Mouse (Mus musculus): ENCODE measurements around the gene Hnrnpll. TPM values are rescaled to one million over a fixed set of nuclear protein-coding genes. Genes with fewer than 3 reads are reported as not detected.

The Hnrnpll gene
- total RNA-seq, 1 experiment from 2014 or later: 66.2 TPM

DNA sequence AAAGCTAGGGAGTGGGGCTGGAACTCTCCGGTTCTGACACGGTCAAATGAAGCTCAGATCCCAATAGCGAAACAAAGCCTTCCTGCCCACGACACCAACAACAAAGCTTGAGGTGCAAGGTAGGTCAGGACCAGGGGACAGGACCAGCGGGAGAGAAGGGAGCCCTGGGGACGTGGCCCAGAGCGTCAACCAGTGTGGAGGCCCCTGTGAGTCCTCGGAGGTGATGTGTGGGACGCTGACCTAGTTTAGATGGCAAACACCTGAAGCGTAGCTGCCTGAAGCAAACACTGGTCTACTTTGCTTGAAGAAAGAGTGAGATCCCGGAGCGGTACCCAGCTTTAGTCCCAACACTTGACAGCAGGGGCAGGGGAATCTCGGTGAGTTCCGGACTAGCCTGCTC lies 62.5 kb downstream of the Hnrnpll start:
- DNase-seq: no peak

- peak; percentile 21 for DNase-seq
Observed at GRCm38 (mm10) chr17:79998986-79999385, 63.1 kb downstream of the Hnrnpll start.

GRCm38 (mm10) chr17:79995091-79995691 lies 66.9 kb downstream of the Hnrnpll start:
- DNase-seq: peak; percentile 48

DNA sequence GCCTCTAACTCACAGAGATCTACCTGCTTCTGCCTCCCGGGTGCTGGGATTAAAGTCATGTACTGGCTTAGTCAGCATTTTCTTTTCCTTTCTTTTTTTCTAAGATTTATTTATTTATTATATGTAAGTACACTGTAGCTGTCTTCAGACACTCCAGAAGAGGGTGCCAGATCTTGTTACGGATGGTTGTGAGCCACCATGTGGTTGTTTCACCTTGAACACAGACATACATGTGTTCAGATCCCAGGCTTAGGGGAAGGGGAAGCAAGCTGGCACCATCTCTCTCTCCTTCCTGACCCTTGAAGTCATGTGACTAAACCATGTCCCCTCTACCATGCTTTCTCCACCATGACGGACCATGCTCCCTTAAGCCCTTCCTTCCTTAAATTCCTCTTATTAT lies 70.0 kb downstream of the Hnrnpll start:
- no peak for DNase-seq

DNA sequence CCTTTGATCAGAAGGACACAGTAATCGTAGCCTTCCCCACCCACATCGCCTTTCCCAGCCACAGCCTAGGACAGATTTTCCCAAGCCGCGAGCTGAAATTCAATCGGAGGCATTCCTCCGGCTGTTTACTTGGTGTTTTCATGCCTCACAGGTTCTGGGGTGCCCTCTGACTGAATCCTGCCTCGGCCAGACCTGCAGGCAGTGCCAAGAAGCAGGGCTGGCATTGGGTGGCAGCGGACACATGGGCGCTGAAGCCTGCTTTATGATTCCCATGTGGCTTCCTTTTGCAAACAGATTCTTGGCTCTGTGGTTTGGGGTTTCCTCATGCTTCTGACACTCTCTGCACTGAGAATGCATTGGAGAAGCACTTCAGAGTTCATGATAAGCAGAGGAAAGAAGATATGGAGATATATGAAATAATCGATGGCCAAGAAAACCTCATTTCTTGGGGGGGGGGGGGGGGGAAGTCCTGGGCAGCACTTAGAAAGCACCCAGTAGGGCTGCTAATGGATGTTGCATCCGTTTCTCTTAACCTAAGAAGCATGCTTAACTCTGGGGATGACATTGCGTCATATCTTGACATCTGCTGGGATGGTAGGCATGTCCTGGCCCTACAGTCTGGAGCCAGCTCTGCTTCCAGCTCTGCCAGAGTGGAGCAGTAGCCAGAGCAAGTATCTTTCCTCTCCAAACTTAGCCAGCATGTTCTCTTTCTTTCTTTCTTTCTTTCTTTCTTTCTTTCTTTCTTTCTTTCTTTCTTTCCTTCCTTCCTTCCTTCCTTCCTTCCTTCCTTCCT lies 70.8 kb downstream of the Hnrnpll start:
- DNase-seq: no peak

DNA sequence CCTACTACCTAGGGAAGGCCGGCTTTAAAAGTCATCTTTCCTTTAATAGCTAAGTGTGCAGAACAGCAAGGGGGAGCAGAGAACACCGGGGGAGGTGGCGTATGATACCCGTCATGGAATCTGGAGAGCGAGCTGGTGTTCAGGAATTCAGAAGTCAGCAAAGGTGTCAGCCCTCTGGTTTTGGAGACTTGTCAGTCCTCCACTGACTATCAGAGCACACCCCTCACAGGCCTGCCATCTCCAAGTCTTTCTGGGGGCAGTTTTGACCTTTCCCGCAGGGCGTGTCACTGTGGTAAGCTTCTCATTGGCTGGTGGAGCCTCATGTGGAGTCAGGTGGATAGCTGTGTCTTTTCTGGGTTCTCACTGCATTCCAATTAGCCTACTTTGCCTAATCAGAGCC lies 72.0 kb downstream of the Hnrnpll start:
- DNase-seq: no peak

DNA sequence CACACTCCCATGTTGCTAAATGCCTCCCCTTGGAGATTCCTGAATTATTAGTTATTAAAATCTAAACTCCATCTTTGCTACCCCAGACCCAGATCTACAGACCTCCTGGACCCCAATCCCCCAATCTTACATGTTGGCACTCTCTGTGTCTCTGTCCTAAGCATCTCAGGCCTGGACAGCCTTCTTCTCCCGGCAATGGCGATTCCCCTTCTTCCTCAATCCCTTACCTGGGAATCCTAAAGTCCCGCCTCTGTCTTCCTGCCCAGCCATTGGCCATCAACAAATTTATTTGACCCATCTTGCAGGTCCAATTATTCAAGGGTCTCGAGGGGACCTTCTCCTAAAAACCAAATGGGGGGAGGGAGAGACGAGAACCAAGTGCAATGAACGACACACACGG lies 77.7 kb downstream of the Hnrnpll start:
- no peak for DNase-seq

GRCm38 (mm10) chr17:79982955-79983529 lies 79.1 kb downstream of the Hnrnpll start:
- no peak for DNase-seq

DNA sequence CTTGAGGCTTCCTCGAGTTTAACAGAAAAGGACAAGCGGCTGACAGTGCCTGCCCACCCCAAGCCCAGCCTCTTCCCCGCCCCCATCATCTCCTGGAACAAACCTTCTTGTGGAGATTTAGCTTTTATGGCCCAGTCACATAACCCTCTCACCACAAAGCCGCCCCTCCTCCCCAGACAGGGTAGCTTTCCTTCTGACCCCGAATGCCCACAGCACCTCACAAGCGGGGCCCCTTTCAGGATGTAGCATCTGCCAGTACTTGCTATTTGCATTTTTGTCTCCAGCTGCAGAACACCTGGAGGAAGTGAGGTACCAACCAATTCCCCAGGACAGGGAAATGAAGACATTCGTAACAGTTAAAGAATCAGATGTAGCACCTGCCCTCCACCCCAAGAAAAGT lies 79.6 kb downstream of the Hnrnpll start:
- no peak for DNase-seq

- DNase-seq: no peak
Observed at GRCm38 (mm10) chr17:79981758-79982481, 80.2 kb downstream of the Hnrnpll start.

DNA sequence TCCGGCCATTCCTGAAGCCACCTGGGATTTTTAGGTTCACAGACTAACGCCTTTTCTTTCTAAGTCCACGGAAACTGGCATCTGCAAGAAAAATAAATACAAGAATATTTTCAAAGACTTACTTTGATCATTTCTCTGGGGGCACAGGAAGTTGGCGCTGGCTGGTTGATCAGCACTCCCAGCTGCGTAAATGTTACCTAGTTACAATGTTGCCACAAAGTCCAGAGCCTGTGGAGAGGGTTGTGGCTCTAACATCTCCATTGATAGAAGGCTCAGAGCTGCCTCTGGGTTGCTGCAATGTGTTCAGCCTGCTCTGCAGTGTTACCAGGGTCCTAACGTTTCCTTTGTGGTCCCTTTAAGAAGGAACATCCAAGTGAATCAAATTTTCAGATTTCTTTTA lies 80.8 kb downstream of the Hnrnpll start:
- DNase-seq: no peak

GRCm38 (mm10) chr17:79980421-79981120 lies 81.6 kb downstream of the Hnrnpll start:
- DNase-seq: no peak

Other genes starting within 250 kb of the Hnrnpll start
- gene Atl2, start 166.2 kb downstream of the Hnrnpll start, total RNA-seq (2021): 117 and 131 TPM in 2 replicates
- gene Galm, start 65.1 kb upstream of the Hnrnpll start, total RNA-seq (2021): 18.0 and 18.4 TPM in 2 replicates
- 119 and 126 TPM in 2 replicates for gene Srsf7, start 145.0 kb upstream of the Hnrnpll start, total RNA-seq (2021)
- gene Ttc39d, start 145.1 kb upstream of the Hnrnpll start, total RNA-seq (2021): 0.24 TPM in 1 of 2 replicates, not detected in the other
- 10.4 and 11.1 TPM in 2 replicates for gene Gemin6, start 162.1 kb upstream of the Hnrnpll start, total RNA-seq (2021)
- gene Morn2, start 227.9 kb upstream of the Hnrnpll start, total RNA-seq (2021): 10.7 and 12.7 TPM in 2 replicates
- 13.5 and 17.8 TPM in 2 replicates for gene Dhx57, start 228.1 kb upstream of the Hnrnpll start, total RNA-seq (2021)
- gene Arhgef33, start 245.1 kb upstream of the Hnrnpll start, total RNA-seq (2021): 0.67 TPM in 1 of 2 replicates, not detected in the other

All from adrenal gland, postnatal 25 days (tissue).